Mouse (Mus musculus): Measurements from ENCODE around the gene Astn2.

Gene Astn2

GRCm38 (mm10) chr4:65565493-65565892 lies 838.9 kb downstream of the Astn2 start:
- DNase-seq (ENCODE audit: low read depth, low spot score), result no peak

- DNase-seq (ENCODE audit: low read depth, low spot score), result no peak
Observed at GRCm38 (mm10) chr4:65548561-65548960, 855.9 kb downstream of the Astn2 start.

GRCm38 (mm10) chr4:65545582-65545981 lies 858.8 kb downstream of the Astn2 start:
- DNase-seq (ENCODE audit: low read depth, low spot score), result no peak

GRCm38 (mm10) chr4:65532071-65532736 lies 872.2 kb downstream of the Astn2 start:
- no peak for DNase-seq (ENCODE audit: low read depth, low spot score)

- DNase-seq (ENCODE audit: low read depth, low spot score), result no peak
Observed at GRCm38 (mm10) chr4:65531621-65532020, 872.8 kb downstream of the Astn2 start.

- DNase-seq (ENCODE audit: low read depth, low spot score), result no peak
Observed at GRCm38 (mm10) chr4:65530901-65531300, 873.5 kb downstream of the Astn2 start.

GRCm38 (mm10) chr4:65508101-65508500 lies 896.3 kb downstream of the Astn2 start:
- DNase-seq (ENCODE audit: low read depth, low spot score), result no peak

- no peak for DNase-seq (ENCODE audit: low read depth, low spot score)
Observed at GRCm38 (mm10) chr4:65506870-65507269, 897.5 kb downstream of the Astn2 start.

- DNase-seq (ENCODE audit: low read depth, low spot score), result peak; percentile 81
Observed at GRCm38 (mm10) chr4:65496463-65496834, 908.0 kb downstream of the Astn2 start.

GRCm38 (mm10) chr4:65495705-65496462 lies 908.5 kb downstream of the Astn2 start:
- DNase-seq (ENCODE audit: low read depth, low spot score), result no peak

- no peak for DNase-seq (ENCODE audit: low read depth, low spot score)
Observed at GRCm38 (mm10) chr4:65491541-65491940, 912.9 kb downstream of the Astn2 start.

- no peak for DNase-seq (ENCODE audit: low read depth, low spot score)
Observed at GRCm38 (mm10) chr4:65489711-65490110, 914.7 kb downstream of the Astn2 start.

- no peak for DNase-seq (ENCODE audit: low read depth, low spot score)
Observed at GRCm38 (mm10) chr4:65481632-65482031, 922.8 kb downstream of the Astn2 start.

GRCm38 (mm10) chr4:65477106-65477505 lies 927.3 kb downstream of the Astn2 start:
- no peak for DNase-seq (ENCODE audit: low read depth, low spot score)

GRCm38 (mm10) chr4:65475925-65476560 lies 928.4 kb downstream of the Astn2 start:
- no peak for DNase-seq (ENCODE audit: low read depth, low spot score)

- no peak for DNase-seq (ENCODE audit: low read depth, low spot score)
Observed at GRCm38 (mm10) chr4:65473141-65473540, 931.3 kb downstream of the Astn2 start.

- DNase-seq (ENCODE audit: low read depth, low spot score), result no peak
Observed at GRCm38 (mm10) chr4:65449171-65449570, 955.2 kb downstream of the Astn2 start.

- no peak for DNase-seq (ENCODE audit: low read depth, low spot score)
Observed at GRCm38 (mm10) chr4:65441746-65442145, 962.7 kb downstream of the Astn2 start.

GRCm38 (mm10) chr4:65430804-65431203 lies 973.6 kb downstream of the Astn2 start:
- no peak for DNase-seq (ENCODE audit: low read depth, low spot score)

- no peak for DNase-seq (ENCODE audit: low read depth, low spot score)
Observed at GRCm38 (mm10) chr4:65427480-65427879, 976.9 kb downstream of the Astn2 start.

GRCm38 (mm10) chr4:65426437-65426836 lies 978.0 kb downstream of the Astn2 start:
- DNase-seq (ENCODE audit: low read depth, low spot score), result no peak

- no peak for DNase-seq (ENCODE audit: low read depth, low spot score)
Observed at GRCm38 (mm10) chr4:65423068-65423625, 981.3 kb downstream of the Astn2 start.

Data from embryo, embryonic 11.5 days (tissue).